Mouse (Mus musculus) kidney, adult 2 months (tissue): ENCODE results near the gene Hmga2. TPM values are rescaled to one million over a fixed set of nuclear protein-coding genes. Genes with fewer than 3 reads are reported as not detected.

Source experiments
- DNase-seq: peaks from one replicate; pipeline ENCODE4 v3.0.0; 2021
- H3K27ac ChIP-seq: fragments of 200-500 bp; 2 replicates; pipeline ENCODE4 v1.5.1; 2012; ENCODE audit warnings: low read depth, low read length, control low read depth, inconsistent platforms; ENCODE audit not compliant: insufficient read depth
- H3K27me3 ChIP-seq: fragments of 200-500 bp; replicated peaks from 2 replicates; pipeline ENCODE4 v1.6.1; 2012; ENCODE audit warnings: mild to moderate bottlenecking, moderate library complexity, low read length, inconsistent platforms; ENCODE audit not compliant: control insufficient read depth, insufficient read depth
- H3K36me3 ChIP-seq: fragments of 200-500 bp; 2 replicates; pipeline ENCODE4 v1.6.1; 2012; ENCODE audit warnings: mild to moderate bottlenecking, moderate library complexity, low read length, inconsistent platforms; ENCODE audit not compliant: control insufficient read depth, insufficient read depth
- H3K4me1 ChIP-seq: fragments of 200-500 bp; 2 replicates; pipeline ENCODE4 v1.6.1; 2011; ENCODE audit warnings: low read length; ENCODE audit not compliant: control insufficient read depth, insufficient read depth
- H3K4me3 ChIP-seq: fragments of 200-500 bp; 2 replicates; pipeline ENCODE4 v1.5.1; 2011; ENCODE audit warnings: mild to moderate bottlenecking, low read depth, low read length, control low read depth; ENCODE audit not compliant: insufficient read depth
- CTCF ChIP-seq: fragments of 200-500 bp; conservative IDR thresholded peaks from 2 replicates; pipeline ENCODE4 v1.5.1; 2011; ENCODE audit warnings: low read depth, mild to moderate bottlenecking, control low read depth, low read length, moderate library complexity, mixed read lengths; ENCODE audit not compliant: insufficient read depth, insufficient read length
- POLR2A ChIP-seq: fragments of 200-500 bp; IDR thresholded peaks from one replicate; pipeline ENCODE4 v1.6.1; 2011; ENCODE audit warnings: low read depth, low read length, control low read depth
- WGBS: fragments of 180-500 bp; shearing (Covaris S2); methylation state at CpG from one replicate; pipeline ENCODE4 v1.1.7; 2018; 5-methylcytosine and 5-hydroxymethylcytosine counted together
- polyA plus RNA-seq: library from polyadenylated mRNA; depleted of rRNA; stranded (reverse); fragments of >200 nt; gene quantifications from 2 replicates; pipeline ENCODE4 v1.2.3, GENCODE M21; 2012

The Hmga2 gene
- polyA plus RNA-seq, 1 experiment, result 0.09 TPM

DNA sequence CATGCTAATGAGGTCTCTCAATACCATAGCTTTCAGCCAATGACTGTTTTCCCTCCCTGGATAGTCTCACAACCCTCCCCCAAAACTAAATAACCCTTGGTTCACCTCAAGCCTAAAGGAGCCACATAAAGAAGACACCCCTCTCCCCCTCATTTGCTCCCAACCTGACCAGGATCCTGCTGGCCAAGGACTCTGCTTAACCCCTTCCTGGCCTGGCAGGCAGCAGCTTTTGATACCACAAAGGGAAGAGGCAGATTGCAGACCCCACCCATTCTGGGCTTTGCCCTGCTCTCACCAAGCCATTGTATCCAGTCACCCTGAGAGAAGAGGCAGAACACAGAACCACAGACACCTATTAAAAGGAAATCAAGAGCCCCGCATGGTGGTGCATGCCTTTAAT is 11.6 kb upstream of the Hmga2 start:
- H3K4me3 ChIP-seq, result no peak overlapping the region
- no peaks in the 10 kb centered on the region for H3K36me3 ChIP-seq
- H3K4me1 ChIP-seq, result no peaks in the 10 kb centered on the region
- DNase-seq, result no peak
- TF ChIP-seq CTCF, result no peak
- TF ChIP-seq POLR2A, result no peak
- H3K27me3 ChIP-seq, result no peaks in the 10 kb centered on the region; the same call in 1 of the 2 replicates
- 98% methylated on average over 1 of the region's 1 CpGs for WGBS
- H3K27ac ChIP-seq, result no peak overlapping the region

DNA sequence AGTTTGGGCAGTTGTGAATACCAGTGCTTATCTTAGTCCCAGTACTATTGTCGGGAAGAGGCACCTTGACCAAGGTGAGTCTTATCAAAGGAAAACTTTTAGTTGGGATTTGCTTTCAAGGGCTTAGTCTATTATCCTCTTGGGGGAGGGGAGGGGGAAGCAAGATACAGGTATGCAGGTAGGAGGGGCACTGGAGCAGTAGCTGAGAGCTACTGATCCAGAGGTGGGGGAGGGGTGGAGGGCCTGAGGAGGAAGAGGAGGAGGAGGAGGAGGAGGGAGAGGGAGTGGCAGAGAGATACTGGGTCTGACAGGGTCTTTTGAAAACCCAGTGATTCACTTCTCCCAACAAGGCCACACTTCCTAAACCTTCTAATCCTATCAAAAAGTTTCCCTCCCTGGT is 9.2 kb upstream of the Hmga2 start:
- H3K4me3 ChIP-seq, result no peak overlapping the region
- WGBS, result 78% methylated on average over 1 of the region's 1 CpGs

DNA sequence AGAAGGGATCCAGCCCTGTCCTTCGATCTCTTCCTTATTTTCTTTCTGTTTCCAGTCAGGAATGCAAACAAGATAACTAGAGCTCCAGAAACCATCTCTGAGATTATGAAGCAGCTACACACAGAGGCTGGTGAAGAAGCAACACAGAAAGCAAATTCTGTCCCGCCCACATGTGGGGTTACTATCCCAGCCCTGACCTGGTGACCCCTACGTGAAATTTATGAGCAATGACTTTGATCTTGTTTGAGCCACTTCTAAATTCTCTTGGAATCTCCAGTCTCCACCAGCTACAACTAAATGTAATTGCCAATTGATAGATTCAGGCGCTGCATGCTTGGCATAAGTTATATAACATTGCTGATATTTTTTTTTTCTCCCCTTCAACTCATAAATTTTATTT is 7.9 kb upstream of the Hmga2 start:
- TF ChIP-seq CTCF, result no peak
- no peak for TF ChIP-seq POLR2A

More for the DNA sequence above, 9.2 kb upstream of the Hmga2 start:
- Histone ChIP-seq H3K36me3 (no peaks in the 10 kb centered on the region), H3K27me3 (no peaks in the 10 kb centered on the region; the same call in 1 of the 2 replicates), H3K27ac (no peak overlapping the region), H3K4me1 (no peaks in the 10 kb centered on the region)
- no peak for TF ChIP-seq CTCF
- TF ChIP-seq POLR2A, result no peak
- DNase-seq, result no peak

DNA sequence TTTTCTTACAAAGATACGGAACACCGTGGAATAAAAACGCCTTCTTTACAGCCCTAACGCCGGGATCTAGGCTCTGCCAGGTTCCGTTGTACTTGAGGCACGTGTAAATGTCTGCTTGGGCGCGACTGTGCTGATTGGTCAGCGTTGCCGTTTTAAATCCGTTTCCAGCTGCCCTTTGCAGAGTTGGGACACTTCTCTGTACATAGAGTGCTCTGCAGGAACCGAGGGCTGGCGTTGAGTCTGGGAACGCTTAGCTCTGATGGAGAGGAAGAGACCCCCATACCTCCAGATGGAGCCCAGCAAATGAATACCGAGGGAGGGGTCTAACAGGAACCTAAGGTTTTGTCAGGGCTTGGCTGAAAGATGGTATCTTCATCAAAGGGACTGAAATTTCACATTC is 1.9 kb upstream of the Hmga2 start:
- no peaks in the 10 kb centered on the region for H3K4me1 ChIP-seq
- H3K36me3 ChIP-seq, result no peaks in the 10 kb centered on the region
- no peak for TF ChIP-seq CTCF
- no peak for TF ChIP-seq POLR2A
- DNase-seq, result peak; percentile 7
- 4% methylated on average over 16 of the region's 16 CpGs for WGBS
- H3K27me3 ChIP-seq, result peaks cover 9% of the 10 kb centered on the region; the same call in 1 of the 2 replicates
- H3K4me3 ChIP-seq, result no peak overlapping the region
- no peak overlapping the region for H3K27ac ChIP-seq

More for the DNA sequence above, 7.9 kb upstream of the Hmga2 start:
- no peak for DNase-seq
- no peaks in the 10 kb centered on the region for H3K27me3 ChIP-seq
- WGBS, result 66% methylated on average over 4 of the region's 4 CpGs
- no peak overlapping the region for H3K27ac ChIP-seq
- no peaks in the 10 kb centered on the region for H3K36me3 ChIP-seq
- no peaks in the 10 kb centered on the region for H3K4me1 ChIP-seq
- H3K4me3 ChIP-seq, result no peak overlapping the region

DNA sequence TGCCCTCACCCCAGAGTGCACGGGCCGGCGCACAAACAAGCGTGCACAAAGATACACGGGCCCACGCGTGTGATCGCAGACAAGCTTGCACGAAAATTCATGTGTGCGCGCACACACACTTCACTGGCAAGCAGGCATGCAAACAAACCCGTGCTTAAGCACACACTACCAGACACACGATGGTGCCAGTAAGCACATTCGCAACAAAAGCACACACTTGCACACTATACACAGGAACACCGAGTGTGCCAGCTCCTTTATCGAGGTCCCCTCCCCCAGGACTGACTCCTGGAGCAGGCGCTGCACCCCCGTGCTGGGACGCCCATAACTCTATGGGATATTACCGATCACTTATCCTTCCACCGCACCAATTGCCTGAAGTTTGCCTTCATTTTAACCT is 1.2 kb upstream of the Hmga2 start:
- peak overlapping the region; percentile 4; the same call in 1 of the 2 replicates for H3K4me3 ChIP-seq
- peak; percentile 5 for DNase-seq
- H3K4me1 ChIP-seq, result no peaks in the 10 kb centered on the region
- TF ChIP-seq POLR2A (no peak), CTCF (no peak)
- H3K27me3 ChIP-seq, result peaks cover 9% of the 10 kb centered on the region; the same call in 1 of the 2 replicates
- H3K36me3 ChIP-seq, result no peaks in the 10 kb centered on the region
- 1% methylated on average over 21 of the region's 21 CpGs for WGBS
- H3K27ac ChIP-seq, result no peak overlapping the region

DNA sequence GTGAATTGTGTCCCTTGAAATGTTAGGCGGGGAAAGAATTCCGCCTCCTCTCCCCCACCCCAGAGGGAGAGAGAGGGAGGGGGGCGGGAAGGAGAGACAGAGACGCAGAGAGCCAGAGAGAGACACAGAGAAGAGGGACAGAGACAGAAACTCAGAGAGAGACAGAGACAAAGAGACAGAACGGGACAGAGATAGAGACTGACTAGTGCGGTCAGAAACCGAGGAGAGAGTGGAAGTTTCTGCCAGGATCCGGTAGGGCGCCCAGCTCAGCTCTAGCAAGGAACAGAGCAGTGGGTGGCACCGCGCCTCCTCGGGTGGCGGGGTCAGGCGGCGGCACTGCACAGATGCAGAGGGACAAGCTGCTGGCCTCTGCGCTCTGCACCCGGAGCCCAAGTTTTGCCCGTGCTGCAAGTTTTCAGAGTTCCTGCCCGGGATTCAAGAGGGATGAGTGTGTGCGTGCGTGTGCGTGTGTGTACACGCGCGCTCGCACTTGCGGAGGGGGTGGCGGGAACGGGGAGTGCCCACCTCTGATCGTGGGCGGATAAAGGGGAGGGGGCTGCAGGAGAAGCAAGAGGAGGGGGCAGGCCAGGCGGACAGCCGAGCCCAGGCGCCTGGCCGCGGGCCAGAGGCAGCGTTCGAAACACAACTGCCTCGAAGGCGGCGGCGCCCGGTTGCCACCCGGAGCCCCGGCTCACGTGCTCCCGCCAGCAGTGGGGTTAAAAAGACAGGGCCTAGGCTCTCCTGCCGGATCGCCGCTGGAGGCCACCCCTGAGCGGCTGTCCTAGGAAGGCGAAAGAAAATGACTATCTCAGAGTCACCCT is 457 bp upstream of the Hmga2 start:
- Histone ChIP-seq H3K36me3 (no peaks in the 10 kb centered on the region), H3K27ac (no peak overlapping the region), H3K27me3 (peaks cover 9% of the 10 kb centered on the region; the same call in 1 of the 2 replicates), H3K4me1 (no peaks in the 10 kb centered on the region), H3K4me3 (peak overlapping the region; percentile 56)
- peak; percentile 53 for DNase-seq
- no peak for TF ChIP-seq CTCF
- no peak for TF ChIP-seq POLR2A
- under 1% methylated on average over 52 of the region's 52 CpGs for WGBS

DNA sequence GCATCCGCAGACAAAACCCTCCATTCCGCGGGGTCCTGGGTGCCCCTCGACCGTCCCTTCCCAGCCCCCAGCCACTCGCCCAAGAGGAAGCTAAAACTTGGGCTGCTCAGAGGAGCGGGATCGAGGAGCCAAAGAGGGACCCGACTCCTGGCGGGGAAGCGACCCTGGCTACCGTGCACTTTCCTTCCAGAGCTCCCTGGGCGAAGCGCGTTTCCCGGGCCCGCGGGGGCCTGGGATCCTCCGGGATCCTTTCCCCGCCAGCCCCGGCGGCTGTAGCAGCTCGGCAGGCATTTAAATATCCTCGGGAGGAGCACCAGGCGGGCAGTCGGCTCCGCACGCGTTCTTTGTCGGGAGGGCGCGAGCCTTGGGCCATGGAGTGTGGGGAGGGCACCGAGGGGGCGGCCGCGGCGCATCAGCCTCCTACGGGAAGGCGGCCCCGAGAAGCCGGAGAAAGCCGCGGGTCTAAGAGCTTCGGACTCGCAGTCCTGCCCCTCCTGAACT is 1.2 kb downstream of the Hmga2 start:
- TF ChIP-seq CTCF, result no peak
- WGBS, result under 1% methylated on average over 45 of the region's 45 CpGs
- Histone ChIP-seq H3K4me1 (no peaks in the 10 kb centered on the region), H3K27me3 (peaks cover 9% of the 10 kb centered on the region; the same call in 1 of the 2 replicates), H3K36me3 (no peaks in the 10 kb centered on the region), H3K27ac (no peak overlapping the region), H3K4me3 (peak overlapping the region; percentile 56)
- DNase-seq, result peak; percentile 7

DNA sequence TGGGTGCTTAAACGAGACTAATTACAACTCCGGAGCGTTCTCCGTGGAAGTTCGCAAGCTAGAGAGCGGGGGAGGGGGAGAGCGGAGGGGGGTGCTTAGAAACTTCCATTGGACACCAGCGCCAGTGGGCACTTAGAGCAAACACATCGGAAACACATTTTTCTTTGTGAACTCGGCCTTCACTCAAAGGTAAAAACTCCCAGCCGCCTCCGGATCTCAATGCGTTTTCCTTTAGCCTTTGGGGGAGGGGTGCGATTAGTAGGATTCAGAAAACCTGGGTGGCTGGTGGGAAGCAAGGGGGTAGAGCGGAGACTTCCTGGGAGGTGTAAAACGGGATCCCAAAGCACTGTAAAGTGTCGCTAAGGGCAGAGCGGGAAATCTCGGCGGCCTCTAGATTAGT is 2.0 kb downstream of the Hmga2 start:
- peak; percentile 17 for DNase-seq
- Histone ChIP-seq H3K36me3 (no peaks in the 10 kb centered on the region), H3K4me3 (no peak overlapping the region; the same call in 1 of the 2 replicates), H3K27ac (no peak overlapping the region), H3K4me1 (no peaks in the 10 kb centered on the region), H3K27me3 (peaks cover 9% of the 10 kb centered on the region; the same call in 1 of the 2 replicates)
- WGBS, result 2% methylated on average over 20 of the region's 20 CpGs
- TF ChIP-seq CTCF (no peak), POLR2A (no peak)
